Comparison of ENCODE assay signal across 19 mouse cellular contexts in genomic region chr7:67995276-67995675, GRCm38 (mm10). TPM values are rescaled to one million over a fixed set of nuclear protein-coding genes. Genes with fewer than 3 reads are reported as not detected.
DNase-seq lines count a peak whose midpoint lies in the region; ATAC-seq and TF ChIP-seq lines count a peak whose summit lies in the region.
"Had no signal": no experiment of that assay in that cellular context is flagged by ENCODE, and none has a peak within 500 bp of the region (broad histone marks: within the 10 kb centered on the region; RNA-seq: fewer than 3 reads in every experiment).

No protein-coding gene starts in this region.

- no peak for TF ChIP-seq CTCF in hindbrain, postnatal 0 days (IDR thresholded peaks at IDR 0.05; ENCODE audit: low read depth)
- no peak for TF ChIP-seq CTCF in stomach, postnatal 0 days (IDR thresholded peaks at IDR 0.05; ENCODE audit: low read depth)

- H3K9ac ChIP-seq in hindbrain, postnatal 0 days (replicated peaks; ENCODE audit: low read length): no peak overlapping the region
- no peak overlapping the region for H3K9ac ChIP-seq in hindbrain, embryonic 16.5 days (ENCODE audit: low read depth, low read length)
- H3K9ac ChIP-seq in limb, embryonic 13.5 days: no peak overlapping the region
- no peak overlapping the region for H3K9ac ChIP-seq in stomach, postnatal 0 days (ENCODE audit: low read length)
- H3K9ac ChIP-seq: liver, embryonic 15.5 days had no signal

- 0 out of 2 replicates have a peak, but pooled peaks have one; percentile 7 for ATAC-seq in hindbrain, postnatal 0 days
- ATAC-seq in hindbrain, embryonic 16.5 days: no peak
- ATAC-seq in limb, embryonic 13.5 days (ENCODE audit: low FRiP score, low read depth): no peak
- ATAC-seq in stomach, postnatal 0 days (ENCODE audit: low FRiP score, low TSS enrichment): peak; percentile 34; the same call in 1 of the 2 replicates

- 41% methylated on average over 8 of the region's 8 CpGs for WGBS in hindbrain, postnatal 0 days
- WGBS in hindbrain, embryonic 16.5 days: 51% methylated on average over 8 of the region's 8 CpGs
- 73% methylated on average over 8 of the region's 8 CpGs for WGBS in limb, embryonic 13.5 days
- WGBS in stomach, postnatal 0 days: 60% methylated on average over 8 of the region's 8 CpGs

- DNase-seq in hindbrain, postnatal 0 days (ENCODE audit: low spot score): no peak
- DNase-seq in urinary bladder, postnatal 14 days (ENCODE audit: low spot score): peak; percentile 20
- no peak for DNase-seq in urinary bladder, adult 18-20 months (ENCODE audit: low spot score in 2 of 2)
- no peak for DNase-seq in stomach, postnatal 0 days (ENCODE audit: low spot score)
- DNase-seq in adrenal gland, adult 8-10 months: no peak
- no peak for DNase-seq in retina, postnatal 1 day
- DNase-seq: adrenal gland, postnatal 10 days; cerebellum, adult 9-11 months; gastrocnemius, postnatal 14 days; heart, postnatal 4 days; kidney, adult 8-10 months; kidney, postnatal 4 days; left cerebral cortex, postnatal 4 days; lung, postnatal 4 days; right cerebral cortex, postnatal 14 days; thymus, adult 18-20 months had no signal

- H3K4me3 ChIP-seq in hindbrain, postnatal 0 days (ENCODE audit: low read length): no peak overlapping the region
- H3K4me3 ChIP-seq in hindbrain, embryonic 16.5 days (ENCODE audit: low read length): no peak overlapping the region
- H3K4me3 ChIP-seq in limb, embryonic 13.5 days: no peak overlapping the region
- H3K4me3 ChIP-seq in stomach, postnatal 0 days (ENCODE audit: low read depth, low read length): no peak overlapping the region
- H3K4me3 ChIP-seq: liver, embryonic 15.5 days had no signal

- H3K9me3 ChIP-seq in hindbrain, postnatal 0 days (ENCODE audit: low read length): no peaks in the 10 kb centered on the region
- H3K9me3 ChIP-seq in hindbrain, embryonic 16.5 days (ENCODE audit: control insufficient read depth, low read length): no peaks in the 10 kb centered on the region
- no peaks in the 10 kb centered on the region for H3K9me3 ChIP-seq in limb, embryonic 13.5 days
- no peaks in the 10 kb centered on the region for H3K9me3 ChIP-seq in stomach, postnatal 0 days (ENCODE audit: control insufficient read depth, low read length)
- H3K9me3 ChIP-seq: liver, embryonic 15.5 days had no signal

- TF ChIP-seq EP300 in stomach, postnatal 0 days (optimal IDR thresholded peaks at IDR 0.05): no peak

- H3K27ac ChIP-seq in hindbrain, postnatal 0 days: no peak overlapping the region
- no peak overlapping the region for H3K27ac ChIP-seq in hindbrain, embryonic 16.5 days (ENCODE audit: low read depth, low read length)
- peak overlapping the region; percentile 52; the same call in 1 of the 2 replicates for H3K27ac ChIP-seq in limb, embryonic 13.5 days
- no peak overlapping the region for H3K27ac ChIP-seq in stomach, postnatal 0 days (replicated peaks)
- H3K27ac ChIP-seq: liver, embryonic 15.5 days had no signal

- H3K36me3 ChIP-seq in hindbrain, postnatal 0 days (ENCODE audit: insufficient read depth, low read length): no peaks in the 10 kb centered on the region
- no peaks in the 10 kb centered on the region for H3K36me3 ChIP-seq in hindbrain, embryonic 16.5 days (ENCODE audit: control insufficient read depth, insufficient read depth, low read length)
- H3K36me3 ChIP-seq in limb, embryonic 13.5 days: 0 out of 2 replicates have a peak, but pooled peaks cover 2% of the 10 kb centered on the region
- no peaks in the 10 kb centered on the region for H3K36me3 ChIP-seq in stomach, postnatal 0 days (ENCODE audit: control insufficient read depth, insufficient read depth, low read length)
- H3K36me3 ChIP-seq: liver, embryonic 15.5 days had no signal

- no peaks in the 10 kb centered on the region for H3K27me3 ChIP-seq in hindbrain, postnatal 0 days (ENCODE audit: insufficient read depth, low read length)
- H3K27me3 ChIP-seq in hindbrain, embryonic 16.5 days (replicated peaks; ENCODE audit: control insufficient read depth, insufficient read depth, low read length): no peaks in the 10 kb centered on the region
- no peaks in the 10 kb centered on the region for H3K27me3 ChIP-seq in limb, embryonic 13.5 days
- H3K27me3 ChIP-seq in stomach, postnatal 0 days (ENCODE audit: control insufficient read depth, insufficient read depth, low read length): no peaks in the 10 kb centered on the region
- H3K27me3 ChIP-seq: liver, embryonic 15.5 days had no signal

- peaks cover 13% of the 10 kb centered on the region; the same call in 1 of the 2 replicates for H3K4me1 ChIP-seq in hindbrain, postnatal 0 days (ENCODE audit: insufficient read depth, low read length)
- H3K4me1 ChIP-seq in hindbrain, embryonic 16.5 days (ENCODE audit: control insufficient read depth, insufficient read depth, low read depth, low read length): peaks cover 29% of the 10 kb centered on the region
- H3K4me1 ChIP-seq in limb, embryonic 13.5 days: peaks cover 52% of the 10 kb centered on the region
- H3K4me1 ChIP-seq in stomach, postnatal 0 days (replicated peaks; ENCODE audit: control insufficient read depth, insufficient read depth): peaks cover 14% of the 10 kb centered on the region; the same call in 1 of the 2 replicates

- 0 out of 2 replicates have a peak overlapping the region, but pooled peaks have one; percentile 0 for H3K4me2 ChIP-seq in hindbrain, postnatal 0 days (ENCODE audit: low read depth, low read length)
- no peak overlapping the region for H3K4me2 ChIP-seq in hindbrain, embryonic 16.5 days (ENCODE audit: low read length)
- H3K4me2 ChIP-seq in limb, embryonic 13.5 days (replicated peaks): no peak overlapping the region
- H3K4me2 ChIP-seq in stomach, postnatal 0 days (replicated peaks; ENCODE audit: low read depth): no peak overlapping the region
- H3K4me2 ChIP-seq: liver, embryonic 15.5 days had no signal

RNA-seq across cellular contexts. Expression of gene Igf1r, which starts 42.6 kb away (rescaled TPM):
- 36.2 and 43.2 TPM in 2 replicates for total RNA-seq in hindbrain, postnatal 0 days (2014; rRNA removed)
- polyA plus RNA-seq in hindbrain, postnatal 0 days (2015; fragmentation: Nextera tagmentation; extraction: Ambion mirVana): 12.1 and 13.1 TPM in 2 replicates
- 16.4 and 19.3 TPM in 2 replicates for polyA plus RNA-seq in hindbrain, embryonic 16.5 days (2015; fragmentation: Nextera tagmentation; extraction: Ambion mirVana)
- 36.8 and 39.4 TPM in 2 replicates for polyA plus RNA-seq in limb, embryonic 13.5 days (2015; fragmentation: Nextera tagmentation; extraction: Ambion mirVana)
- 6.5 and 6.8 TPM in 2 replicates for polyA plus RNA-seq in stomach, postnatal 0 days (2015; fragmentation: Nextera tagmentation; extraction: Ambion mirVana)
- total RNA-seq in adrenal gland, adult 8-10 months (2022): 100 to 1,000 TPM in 2 of 4 experiments, 10 to 100 TPM in 2; 81.3 to 138 (median 103) TPM

Comparison
In these comparisons a context has a peak if more than half of its experiments do, and no peak if none do; other contexts are left out.
1. ATAC-seq: peak in hindbrain, postnatal 0 days (single experiment) and stomach, postnatal 0 days (single experiment); none in hindbrain, embryonic 16.5 days (single experiment) and limb, embryonic 13.5 days (single experiment).